Mouse (Mus musculus) gastrocnemius, adult 8-10 months (tissue): ENCODE data around the gene Ahnak2. TPM values are rescaled to one million over a fixed set of nuclear protein-coding genes. Genes with fewer than 3 reads are reported as not detected.

Experiments
- DNase-seq, 2 experiments: peaks; one replicate each; pipeline ENCODE4 v3.0.0; 2022; ENCODE audit warnings: low spot score in 2 of 2
- total RNA-seq, 4 experiments: library from RNA; stranded (reverse); gene quantifications; 2 replicates each; pipeline ENCODE4 v1.2.4; 2022

Ahnak2 gene
- total RNA-seq, 4 experiments from 2014 or later: 6.9 to 8.7 (median 7.6) TPM

GRCm38 (mm10) chr12:112796551-112797510, 5.6 kb downstream of the Ahnak2 start:
- no peak for DNase-seq

DNA sequence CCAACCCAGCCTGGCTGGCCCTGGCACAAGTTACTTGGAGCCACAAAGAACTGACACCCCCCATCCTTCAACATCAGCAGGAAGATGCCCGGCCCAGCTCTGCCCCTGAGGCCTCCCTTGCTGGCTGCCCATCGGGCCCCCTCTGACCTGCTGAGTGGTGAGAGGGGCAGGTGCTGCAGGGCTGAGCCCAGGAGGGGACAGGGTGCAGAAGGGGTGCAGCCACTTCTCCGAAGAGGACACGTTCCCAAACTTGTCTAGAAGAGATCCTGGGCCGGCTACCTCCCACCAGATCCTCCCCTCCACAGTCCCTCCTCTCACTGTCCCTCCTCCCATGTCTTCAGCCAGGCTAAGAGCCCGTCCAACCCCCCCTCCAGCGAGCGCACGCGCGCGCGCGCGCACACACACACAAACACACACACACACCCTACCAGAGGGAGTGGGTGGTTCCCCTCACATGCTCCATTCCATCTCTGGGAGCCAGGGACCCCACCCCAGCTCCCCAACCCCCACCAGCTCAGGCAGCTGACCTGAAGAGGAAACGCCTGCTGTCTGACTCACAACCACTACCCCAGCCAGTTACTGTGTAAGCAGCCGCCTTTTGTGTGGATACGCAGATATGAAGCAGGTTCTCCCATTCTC, 6.9 kb downstream of the Ahnak2 start:
- peak; percentile 52 to 60 for DNase-seq

DNA sequence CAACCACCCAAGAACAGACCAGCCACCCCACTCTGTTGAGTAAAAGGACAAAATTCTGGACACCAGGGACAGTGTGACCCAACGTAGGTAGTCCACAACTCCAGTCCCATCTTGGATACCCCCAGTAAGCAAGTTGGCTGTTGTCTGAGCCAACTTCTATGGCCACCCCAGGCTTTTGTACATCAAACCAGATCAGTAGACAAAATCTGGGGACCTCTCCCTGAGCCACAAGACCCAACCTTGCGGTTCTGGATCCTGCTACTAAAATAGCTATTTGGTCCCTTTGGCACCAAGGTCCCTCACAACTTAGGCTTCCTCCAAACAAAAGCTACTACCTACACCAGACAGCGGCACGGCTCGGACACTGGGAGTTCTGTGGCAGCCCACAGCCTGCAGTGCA, 7.5 kb downstream of the Ahnak2 start:
- no peak for DNase-seq

DNA sequence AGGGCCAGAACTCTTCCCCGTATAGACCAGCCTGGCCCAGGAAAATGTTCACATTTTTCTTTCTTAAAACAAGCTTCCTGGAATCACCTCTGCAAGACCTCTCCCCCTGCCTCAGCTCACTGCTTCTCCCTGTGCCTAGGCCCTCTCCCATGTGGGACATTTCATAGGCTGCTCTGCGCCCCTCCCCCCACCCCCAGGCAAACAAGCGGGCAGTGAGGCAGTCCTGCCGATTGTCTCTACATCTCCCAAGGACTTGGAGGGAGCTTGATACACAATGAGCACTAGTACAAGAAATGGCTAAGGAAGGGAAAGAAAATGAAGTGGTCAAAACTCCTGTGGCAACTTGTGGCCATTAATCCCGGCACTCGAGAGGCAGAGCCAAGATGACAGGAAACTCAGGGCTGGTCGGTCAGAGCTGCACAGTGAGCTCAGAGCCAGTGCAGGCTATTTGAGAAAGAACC, 8.1 kb downstream of the Ahnak2 start:
- no peak for DNase-seq

DNA sequence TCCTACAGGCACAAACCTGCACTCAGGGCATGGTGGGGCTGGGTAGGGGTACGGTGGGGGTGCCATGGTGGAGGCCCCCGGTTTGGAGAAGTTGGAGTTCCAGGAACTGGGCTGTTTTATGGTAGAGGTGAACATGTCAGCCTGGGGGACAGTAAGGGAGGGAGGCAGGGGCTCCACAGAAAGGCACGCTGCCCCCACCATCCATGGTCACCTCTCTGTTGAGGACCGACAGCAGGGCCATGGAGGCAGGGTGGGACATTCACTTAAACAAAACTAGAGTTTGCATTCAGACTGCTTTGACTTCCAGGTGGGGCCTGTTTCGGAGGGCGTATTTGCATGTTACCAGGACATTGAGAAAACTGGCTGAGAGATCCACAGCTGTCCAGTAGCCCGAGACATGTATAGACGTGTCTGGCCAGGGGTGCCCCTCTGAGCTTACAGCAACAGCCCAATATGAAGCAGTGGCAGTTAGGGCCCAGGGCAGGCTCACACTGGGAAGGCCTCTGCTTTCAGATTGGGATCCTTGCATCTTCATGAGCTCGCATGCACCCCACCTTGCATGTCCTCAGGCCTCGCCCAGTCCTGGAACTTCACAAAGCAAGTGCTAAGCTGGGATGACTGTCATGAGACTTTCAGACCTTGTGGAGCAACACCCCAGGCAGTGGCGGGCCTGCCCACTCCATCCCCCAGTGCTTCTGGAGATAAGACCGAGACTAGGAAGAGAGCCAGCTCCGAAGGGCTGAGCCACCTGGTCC, 8.7 kb downstream of the Ahnak2 start:
- DNase-seq: peak in 1 of 2 experiments; percentile 37

DNA sequence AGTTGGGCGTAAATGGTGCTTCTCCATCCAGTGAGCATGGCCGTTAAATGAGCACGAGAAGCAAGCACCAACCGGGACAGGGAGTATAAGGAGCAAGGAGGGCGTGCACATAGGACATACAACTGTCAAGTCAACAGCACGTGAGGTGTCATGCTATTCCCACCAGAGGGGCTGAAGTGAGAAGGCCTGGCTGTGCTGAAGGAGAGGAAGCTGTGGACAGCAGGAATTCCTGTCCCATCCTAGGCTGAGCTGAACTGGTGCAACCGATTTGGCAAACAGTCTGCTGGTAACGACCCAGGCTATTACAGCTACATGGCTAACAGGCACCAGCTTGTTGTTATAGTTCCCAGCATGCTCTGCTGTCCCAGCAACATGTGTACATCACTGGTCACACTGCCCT, 11.4 kb downstream of the Ahnak2 start:
- DNase-seq: no peak

DNA sequence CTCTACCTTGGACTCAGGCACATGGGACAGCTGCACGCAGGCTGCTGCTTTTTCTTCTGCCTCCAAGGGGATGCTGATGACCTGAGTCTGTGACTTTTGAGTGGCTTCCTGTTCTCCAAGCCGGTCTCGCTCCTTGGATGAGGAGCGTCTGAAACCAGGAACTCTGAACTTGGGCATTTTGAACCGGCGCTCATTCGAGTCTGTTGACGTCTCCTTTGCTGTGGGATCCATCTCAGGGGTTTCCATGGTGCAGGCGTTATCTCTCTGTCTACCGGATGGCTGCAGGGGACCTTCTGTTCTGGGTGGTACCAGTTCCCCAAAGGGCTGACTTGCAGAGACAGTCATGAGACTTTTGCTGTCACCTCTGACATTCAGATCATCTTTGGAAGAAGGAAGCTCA, 28.0 kb downstream of the Ahnak2 start:
- no peak for DNase-seq

DNA sequence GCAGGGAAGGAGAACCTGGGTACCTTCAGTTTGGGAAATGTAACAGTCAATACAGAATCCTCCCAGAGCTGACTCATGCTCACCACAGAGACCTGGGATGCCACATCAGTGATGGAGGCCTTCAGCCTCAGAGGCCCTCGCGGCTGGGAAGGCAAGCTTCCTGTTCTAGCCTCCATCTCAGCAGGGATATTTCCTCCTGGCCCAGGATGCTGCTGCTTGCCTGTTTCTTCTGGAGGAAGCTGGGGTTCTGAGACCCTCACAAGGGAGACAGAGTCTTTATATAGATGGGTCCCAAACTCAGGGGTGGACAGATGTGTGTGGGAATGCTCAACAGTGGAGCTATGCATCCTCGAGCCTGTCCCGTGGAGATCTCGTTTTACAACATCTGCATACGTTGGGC, 28.4 kb downstream of the Ahnak2 start:
- DNase-seq: no peak

DNA sequence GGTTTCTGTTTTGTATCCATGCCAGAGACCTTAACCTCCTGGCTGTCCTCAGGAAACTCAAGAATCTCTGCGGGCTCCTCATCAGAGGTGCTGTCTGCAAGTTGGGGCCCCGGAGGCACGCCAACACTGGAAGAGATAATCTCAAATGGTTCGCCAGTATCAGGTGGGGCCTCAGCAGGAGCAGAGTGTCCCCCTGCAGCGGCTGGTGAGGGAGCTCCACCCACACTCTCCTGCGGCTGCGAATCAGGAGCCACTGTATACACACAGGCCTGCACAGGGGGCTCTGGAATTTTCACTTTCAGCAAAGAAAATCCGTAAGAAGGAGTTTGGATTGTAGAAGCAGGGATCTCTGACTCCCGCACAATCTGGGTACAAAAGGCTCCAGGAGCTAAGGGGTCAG, 29.1 kb downstream of the Ahnak2 start:
- DNase-seq: no peak

- DNase-seq: no peak
These were observed 30.2 kb downstream of the Ahnak2 start for GRCm38 (mm10) chr12:112772306-112772705.

DNA sequence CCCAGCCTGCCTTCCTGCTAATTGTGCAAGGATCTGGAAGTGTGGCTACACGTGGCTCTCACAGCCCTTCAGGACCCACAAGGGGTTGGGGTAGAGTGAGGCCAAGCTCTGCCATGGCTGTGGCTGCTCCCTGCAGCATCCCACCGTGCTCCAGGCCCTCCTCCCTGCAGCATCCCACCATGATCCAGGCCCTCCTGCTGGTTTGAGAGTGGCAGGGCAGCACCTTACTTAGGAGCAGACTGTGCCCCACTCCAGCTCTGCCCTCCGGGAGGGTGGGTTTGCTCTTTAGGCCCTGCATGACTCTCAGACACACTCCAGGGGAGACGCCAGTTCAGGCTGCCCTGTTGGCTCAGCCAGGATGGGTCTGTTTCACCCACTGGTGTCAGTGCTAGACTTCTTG, 32.1 kb downstream of the Ahnak2 start:
- DNase-seq: no peak

DNA sequence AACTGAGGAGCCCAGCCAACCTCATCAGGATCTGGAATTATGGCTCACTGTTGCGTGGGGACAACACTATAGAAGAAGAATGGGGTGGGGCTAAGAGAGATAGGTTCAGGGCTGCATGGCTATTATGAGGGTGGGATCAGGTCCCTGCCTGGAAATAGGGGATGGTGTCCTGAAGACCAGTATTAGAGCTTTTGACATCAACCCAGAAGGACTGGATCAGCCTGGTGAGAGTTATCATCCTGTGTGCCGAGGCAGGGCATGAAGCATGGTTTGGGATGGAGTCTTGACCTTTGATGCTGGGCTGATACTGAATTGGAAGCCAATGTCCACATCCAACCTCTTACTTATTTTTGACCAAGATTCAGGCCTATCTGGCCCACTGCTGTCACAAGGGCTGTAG, 32.7 kb downstream of the Ahnak2 start:
- DNase-seq: no peak

DNA sequence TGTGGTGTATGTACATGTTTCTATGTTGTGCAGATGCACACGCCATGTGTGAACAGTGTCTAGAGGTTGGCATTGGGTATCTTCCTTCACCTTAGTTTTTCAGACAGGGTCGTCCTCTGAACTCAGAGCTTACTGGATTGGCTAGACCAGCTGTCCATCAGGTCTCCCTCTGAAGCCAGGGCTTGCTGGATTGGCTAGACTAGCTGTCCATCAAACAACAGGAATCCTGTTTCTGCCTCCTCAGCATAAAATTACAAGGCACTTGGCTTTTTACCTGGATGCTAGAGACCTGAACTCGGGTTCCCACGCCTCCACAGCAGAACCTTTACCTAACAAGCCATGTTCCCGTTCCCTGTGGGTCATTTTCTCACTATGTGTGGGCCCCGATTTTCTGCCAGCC, 33.4 kb downstream of the Ahnak2 start:
- no peak for DNase-seq

DNA sequence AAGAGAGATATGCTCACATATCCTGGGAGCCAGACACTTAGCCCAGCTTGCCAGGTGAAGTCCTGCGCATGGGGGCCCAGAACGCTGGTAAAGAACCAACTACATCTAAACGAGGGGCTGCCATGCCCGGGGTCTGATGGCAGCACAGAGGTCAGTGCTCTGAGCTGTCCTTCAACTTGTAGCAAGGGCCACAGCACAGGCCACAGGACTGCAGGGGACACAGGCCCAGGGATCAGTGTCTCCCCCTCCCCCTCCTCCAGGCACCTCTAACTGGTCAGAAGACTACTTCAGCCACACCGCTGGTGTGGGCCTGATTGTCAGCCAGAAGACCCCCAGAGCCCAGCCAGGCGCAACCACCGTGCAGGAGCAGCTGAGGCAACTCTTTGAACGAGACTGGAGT, 34.3 kb downstream of the Ahnak2 start:
- no peak for DNase-seq

- no peak for DNase-seq
These were observed 35.2 kb downstream of the Ahnak2 start for GRCm38 (mm10) chr12:112767036-112767890.

- no peak for DNase-seq
These were observed 35.9 kb downstream of the Ahnak2 start for GRCm38 (mm10) chr12:112766586-112766985.

DNA sequence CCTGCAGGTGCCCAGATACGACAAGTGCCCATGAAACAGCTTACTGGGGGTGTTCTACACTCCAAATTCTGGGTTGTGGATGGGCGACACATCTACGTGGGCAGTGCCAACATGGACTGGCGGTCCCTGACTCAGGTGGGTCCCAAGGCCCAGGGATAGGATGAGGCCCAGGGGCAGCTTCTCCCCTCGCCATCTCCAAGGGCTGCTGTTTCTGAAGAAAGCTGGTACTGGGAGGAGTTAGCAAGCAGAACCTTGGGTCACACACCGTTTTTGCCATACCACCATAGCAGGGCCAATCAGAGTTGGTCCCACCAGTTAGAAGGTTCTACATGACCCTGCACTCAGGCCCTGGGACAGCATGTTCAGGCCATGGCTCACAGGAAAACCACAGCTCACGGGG, 37.5 kb downstream of the Ahnak2 start:
- DNase-seq: no peak

GRCm38 (mm10) chr12:112764141-112764540, 38.3 kb downstream of the Ahnak2 start:
- no peak for DNase-seq

DNA sequence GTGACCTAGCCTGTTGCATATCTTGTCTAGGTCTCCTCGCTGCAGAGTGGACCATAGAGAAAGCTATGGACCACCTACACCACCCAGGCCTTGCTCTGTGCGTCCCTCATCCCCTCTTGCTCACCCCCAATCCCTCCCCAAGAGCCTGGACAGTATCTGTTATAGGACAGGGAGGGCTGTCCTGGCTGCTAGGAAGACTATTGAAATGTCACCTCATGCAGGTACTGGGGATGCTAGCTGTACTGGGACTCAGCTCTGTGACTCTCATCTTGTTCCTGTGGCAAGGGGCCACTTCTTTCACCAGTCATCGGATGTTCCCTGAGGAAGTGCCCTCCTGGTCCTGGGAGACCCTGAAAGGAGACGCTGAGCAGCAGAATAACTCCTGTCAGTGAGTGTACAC, 39.3 kb downstream of the Ahnak2 start:
- no peak for DNase-seq

DNA sequence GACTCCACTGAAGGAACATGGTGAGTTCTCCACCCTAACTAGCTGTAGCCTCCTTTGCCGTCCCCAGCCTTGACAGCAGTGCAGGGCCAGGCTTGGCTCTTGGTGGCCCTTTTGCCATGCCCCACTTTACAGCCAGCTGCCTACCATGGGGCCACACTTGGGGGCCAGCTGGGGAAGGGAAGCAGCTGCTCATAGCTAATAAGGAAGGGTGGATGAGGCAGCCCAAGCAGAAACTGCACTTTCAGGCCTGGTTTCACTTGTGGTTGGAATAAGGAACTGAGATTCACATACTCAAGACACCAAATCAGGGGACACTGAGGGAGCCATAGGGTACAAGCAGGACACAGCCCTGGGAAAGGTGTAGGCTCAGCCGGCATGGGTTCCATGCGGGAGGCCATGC, 40.4 kb downstream of the Ahnak2 start:
- DNase-seq: peak in 1 of 2 experiments; percentile 1

DNA sequence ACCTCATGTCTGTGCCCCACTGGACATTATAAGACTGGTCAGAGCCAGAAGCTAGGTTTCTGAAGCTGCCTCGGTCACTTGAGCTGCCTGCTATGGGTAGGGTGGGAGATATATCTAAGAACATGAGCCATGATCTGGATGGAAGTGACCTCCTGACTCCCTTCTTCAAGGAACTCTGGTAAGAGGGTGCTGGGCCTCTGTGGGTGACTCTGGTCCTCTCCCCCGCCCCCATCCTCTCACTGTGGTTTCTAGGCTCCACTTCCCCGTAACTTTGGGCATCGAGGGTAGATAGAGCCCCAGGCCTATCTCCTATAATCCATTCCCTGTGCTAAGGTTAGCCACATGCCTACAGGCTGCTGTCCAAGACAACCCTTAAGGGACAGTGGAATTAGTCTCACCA, 41.0 kb downstream of the Ahnak2 start:
- no peak for DNase-seq
